8 mouse cellular contexts compared by ENCODE assay signal in the genomic region with DNA sequence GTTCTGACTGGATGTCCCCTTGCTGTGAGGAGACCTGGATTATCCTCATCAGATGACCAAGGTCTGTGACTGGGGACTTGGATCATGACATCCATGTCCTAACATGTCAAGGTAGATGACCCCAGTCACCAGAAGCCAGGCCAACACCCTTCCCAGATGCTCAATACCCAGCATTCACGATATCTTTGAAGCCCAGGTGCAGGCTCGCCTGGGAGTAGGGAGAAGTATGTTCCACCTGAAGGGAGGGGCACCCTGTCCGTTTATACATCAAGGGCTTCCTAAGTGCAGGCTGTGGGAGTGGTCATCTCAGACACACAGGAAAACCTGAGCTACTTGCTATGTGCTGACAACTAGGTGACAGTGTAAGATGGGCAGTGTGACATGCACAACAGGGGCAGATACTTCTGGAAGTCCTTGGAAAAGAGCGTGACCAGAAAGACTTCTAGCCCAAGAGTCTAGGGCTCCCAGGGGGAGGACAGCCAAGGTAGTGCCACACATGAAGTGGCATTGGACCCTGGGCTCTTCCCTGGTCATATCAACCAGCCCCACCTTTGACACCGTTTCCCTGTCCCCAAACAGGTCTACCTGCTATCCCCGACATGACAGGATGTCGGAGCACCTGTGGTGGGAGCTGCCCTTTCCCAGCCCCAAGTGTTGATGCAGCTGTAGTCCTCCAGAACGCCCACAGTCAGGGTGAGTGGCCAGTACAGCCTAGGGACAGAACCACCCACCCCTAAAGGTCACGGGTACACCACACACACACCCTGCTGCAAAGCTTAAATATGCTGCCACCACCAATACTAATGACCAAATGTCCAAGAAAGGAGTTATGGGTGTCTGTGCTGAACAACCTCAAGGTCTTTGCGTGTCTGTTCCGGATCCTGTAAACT. TPM values are rescaled to one million over a fixed set of nuclear protein-coding genes. Genes with fewer than 3 reads are reported as not detected.
DNase-seq lines count a peak whose midpoint lies in the region; ATAC-seq lines count a peak whose summit lies in the region.

No protein-coding gene starts in this region.

- H3K4me2 ChIP-seq in embryonic facial prominence, embryonic 12.5 days (replicated peaks): peak overlapping the region; percentile 63
- H3K4me2 ChIP-seq in hindbrain, embryonic 12.5 days (replicated peaks): peak overlapping the region; percentile 97

- peaks cover 21% of the 10 kb centered on the region for H3K36me3 ChIP-seq in embryonic facial prominence, embryonic 12.5 days
- peaks cover 21% of the 10 kb centered on the region for H3K36me3 ChIP-seq in hindbrain, embryonic 12.5 days
- peaks cover 17% of the 10 kb centered on the region for H3K36me3 ChIP-seq in macrophage (ENCODE audit: inconsistent target)

- WGBS in embryonic facial prominence, embryonic 12.5 days: 41% methylated on average over 11 of the region's 11 CpGs
- WGBS in hindbrain, embryonic 12.5 days: 39% methylated on average over 11 of the region's 11 CpGs
- 46% methylated on average over 11 of the region's 11 CpGs for WGBS in macrophage (ENCODE audit: missing documents)

- H3K9me3 ChIP-seq in embryonic facial prominence, embryonic 12.5 days: no peaks in the 10 kb centered on the region
- no peaks in the 10 kb centered on the region for H3K9me3 ChIP-seq in hindbrain, embryonic 12.5 days (replicated peaks)

- peaks cover 36% of the 10 kb centered on the region for H3K79me2 ChIP-seq in macrophage (ENCODE audit: inconsistent target)

- ATAC-seq in embryonic facial prominence, embryonic 12.5 days (ENCODE audit: insufficient number of reproducible peaks, insufficient read depth, low FRiP score, low TSS enrichment): peak; percentile 1; the same call in 1 of the 2 replicates
- ATAC-seq in hindbrain, embryonic 12.5 days (ENCODE audit: low FRiP score): peak; percentile 26

- peaks cover 15% of the 10 kb centered on the region for H3K4me1 ChIP-seq in embryonic facial prominence, embryonic 12.5 days
- H3K4me1 ChIP-seq in hindbrain, embryonic 12.5 days: peaks cover 24% of the 10 kb centered on the region

- H3K4me3 ChIP-seq in embryonic facial prominence, embryonic 12.5 days: peak overlapping the region; percentile 84
- peak overlapping the region; percentile 86 for H3K4me3 ChIP-seq in hindbrain, embryonic 12.5 days
- peak overlapping the region; percentile 47 for H3K4me3 ChIP-seq in macrophage (ENCODE audit: inconsistent target)

- DNase-seq in ovary, postnatal 36 days (ENCODE audit: low spot score): peak; percentile 22
- no peak for DNase-seq in ovary, adult 18-20 months (ENCODE audit: low spot score)
- peak; percentile 43 for DNase-seq in thymus, postnatal 14 days
- DNase-seq in testis, postnatal 10 days (ENCODE audit: low spot score): no peak
- DNase-seq in MN1 (ENCODE audit: low spot score): no peak

- H3K27me3 ChIP-seq in embryonic facial prominence, embryonic 12.5 days: no peaks in the 10 kb centered on the region
- no peaks in the 10 kb centered on the region for H3K27me3 ChIP-seq in hindbrain, embryonic 12.5 days

- H3K9ac ChIP-seq in embryonic facial prominence, embryonic 12.5 days: peak overlapping the region; percentile 36; the same call in 1 of the 2 replicates
- H3K9ac ChIP-seq in hindbrain, embryonic 12.5 days: peak overlapping the region; percentile 50

- peak overlapping the region; percentile 80 for H3K27ac ChIP-seq in embryonic facial prominence, embryonic 12.5 days
- H3K27ac ChIP-seq in hindbrain, embryonic 12.5 days: peak overlapping the region; percentile 81
- peak overlapping the region; percentile 39 for H3K27ac ChIP-seq in macrophage

RNA-seq across cellular contexts. Expression of gene Cdc34, which starts 1.1 kb away (rescaled TPM):
- 137 and 146 TPM in 2 replicates for polyA plus RNA-seq in embryonic facial prominence, embryonic 12.5 days (2016; fragmentation: Nextera tagmentation; extraction: Ambion mirVana)
- 121 and 124 TPM in 2 replicates for polyA plus RNA-seq in hindbrain, embryonic 12.5 days (2016; fragmentation: Nextera tagmentation; extraction: Ambion mirVana)
- total RNA-seq in macrophage (2018; cell fraction: chromatin; rRNA removed): 10 to 100 TPM; 13.0 to 60.5 (median 36.9) TPM
- 100 to 1,000 TPM in 15 of 26 experiments, 10 to 100 TPM in 11; 63.5 to 144 (median 105) TPM for total RNA-seq in macrophage (2018; cell fraction: cytosol; rRNA removed)
- total RNA-seq in macrophage (2018; cell fraction: nucleus; rRNA removed): 10 to 100 TPM; 20.0 to 78.1 (median 41.8) TPM
- polyA plus RNA-seq in macrophage (2018): 78.9 to 136 TPM (median 128 TPM) in 3 replicates

RNA-seq across cellular contexts. Expression of gene Gzmm, which starts 8.0 kb away (rescaled TPM):
- 0.55 and 1.5 TPM in 2 replicates for polyA plus RNA-seq in embryonic facial prominence, embryonic 12.5 days (2016; fragmentation: Nextera tagmentation; extraction: Ambion mirVana)
- 1.2 and 1.3 TPM in 2 replicates for polyA plus RNA-seq in hindbrain, embryonic 12.5 days (2016; fragmentation: Nextera tagmentation; extraction: Ambion mirVana)
- total RNA-seq in macrophage (2018; cell fraction: chromatin; rRNA removed): 1 to 10 TPM in 24 of 26 experiments, under 1 TPM in 1, not detected in 1; 0.62 to 6.0 (median 1.8) TPM
- under 1 TPM in 22 of 26 experiments, not detected in 4; 0.09 to 0.70 (median 0.23) TPM for total RNA-seq in macrophage (2018; cell fraction: cytosol; rRNA removed)
- total RNA-seq in macrophage (2018; cell fraction: nucleus; rRNA removed): 1 to 10 TPM in 6 of 26 experiments, under 1 TPM in 13, not detected in 7; 0.46 to 2.8 (median 0.72) TPM
- polyA plus RNA-seq in macrophage (2018): 0.30 TPM in 1 of 3 replicates, not detected in the others

RNA-seq across cellular contexts. Expression of gene Tpgs1, which starts 11.7 kb away (rescaled TPM):
- 66.1 and 68.6 TPM in 2 replicates for polyA plus RNA-seq in embryonic facial prominence, embryonic 12.5 days (2016; fragmentation: Nextera tagmentation; extraction: Ambion mirVana)
- 68.1 and 69.4 TPM in 2 replicates for polyA plus RNA-seq in hindbrain, embryonic 12.5 days (2016; fragmentation: Nextera tagmentation; extraction: Ambion mirVana)
- total RNA-seq in macrophage (2018; cell fraction: chromatin; rRNA removed): 10 to 100 TPM in 14 of 26 experiments, 1 to 10 TPM in 11, not detected in 1; 1.1 to 37.8 (median 12.3) TPM
- total RNA-seq in macrophage (2018; cell fraction: cytosol; rRNA removed): 10 to 100 TPM; 17.3 to 47.8 (median 35.3) TPM
- total RNA-seq in macrophage (2018; cell fraction: nucleus; rRNA removed): 10 to 100 TPM in 17 of 26 experiments, 1 to 10 TPM in 9; 4.1 to 33.8 (median 13.1) TPM
- 10.4 to 41.3 TPM (median 25.9 TPM) in 3 replicates for polyA plus RNA-seq in macrophage (2018)

RNA-seq across cellular contexts. Expression of gene Madcam1, which starts 16.5 kb away (rescaled TPM):
- 6.7 and 8.4 TPM in 2 replicates for polyA plus RNA-seq in embryonic facial prominence, embryonic 12.5 days (2016; fragmentation: Nextera tagmentation; extraction: Ambion mirVana)
- polyA plus RNA-seq in hindbrain, embryonic 12.5 days (2016; fragmentation: Nextera tagmentation; extraction: Ambion mirVana): 2.9 and 3.2 TPM in 2 replicates
- not detected for total RNA-seq in macrophage (2018; cell fraction: chromatin; rRNA removed)
- not detected for total RNA-seq in macrophage (2018; cell fraction: cytosol; rRNA removed)
- not detected for total RNA-seq in macrophage (2018; cell fraction: nucleus; rRNA removed)
- polyA plus RNA-seq in macrophage (2018): not detected in 3 replicates

RNA-seq across cellular contexts. Expression of gene Bsg, which starts 23.4 kb away (rescaled TPM):
- 689 and 691 TPM in 2 replicates for polyA plus RNA-seq in embryonic facial prominence, embryonic 12.5 days (2016; fragmentation: Nextera tagmentation; extraction: Ambion mirVana)
- polyA plus RNA-seq in hindbrain, embryonic 12.5 days (2016; fragmentation: Nextera tagmentation; extraction: Ambion mirVana): 658 and 661 TPM in 2 replicates
- 100 to 1,000 TPM in 1 of 26 experiments, 10 to 100 TPM in 24, 1 to 10 TPM in 1; 9.3 to 103 (median 24.2) TPM for total RNA-seq in macrophage (2018; cell fraction: chromatin; rRNA removed)
- 100 to 1,000 TPM; 223 to 350 (median 282) TPM for total RNA-seq in macrophage (2018; cell fraction: cytosol; rRNA removed)
- total RNA-seq in macrophage (2018; cell fraction: nucleus; rRNA removed): 100 to 1,000 TPM in 24 of 26 experiments, 10 to 100 TPM in 2; 52.0 to 234 (median 147) TPM
- polyA plus RNA-seq in macrophage (2018): 331 to 456 TPM (median 356 TPM) in 3 replicates

Comparison
In these comparisons a context has a peak if more than half of its experiments do, and no peak if none do; other contexts are left out.
1. DNase-seq: peak in ovary, postnatal 36 days (single experiment) and thymus, postnatal 14 days (single experiment); none in ovary, adult 18-20 months (single experiment), testis, postnatal 10 days (single experiment) and MN1 (single experiment).
2. Peak in every context shown above with its lines, with median percentiles within 50 percentile points of each other: H3K27ac ChIP-seq and H3K4me3 ChIP-seq.